Mouse (Mus musculus) hindbrain, embryonic 16.5 days (tissue): ENCODE measurements at regions not wholly inside any gene's neighbourhood (a gene's known extent, or its start where the extent isn't known, plus 50 kb on each side); places are given as distances from the start of the nearest gene placed in this dataset.
A peak's percentile ranks its signal among the peaks of the same experiment; 100 is the strongest.

ENCODE experiments used
- ATAC-seq: fragments of 200-750 bp; cut with Nextera tagmentation; 2 replicates; pipeline ENCODE4 v1.8.0; 2017; ENCODE audit warnings: moderate TSS enrichment, moderate library complexity
- H3K27ac ChIP-seq: fragments of 300-500 bp; sonication (generic); 2 replicates; pipeline ENCODE4 v1.5.1; 2014; ENCODE audit warnings: low read depth, mild to moderate bottlenecking, control low read depth, low read length, moderate library complexity
- H3K27me3 ChIP-seq: fragments of 300-500 bp; sonication (generic); replicated peaks from 2 replicates; pipeline ENCODE4 v1.6.1; 2014; ENCODE audit warnings: low read length; ENCODE audit not compliant: control insufficient read depth, insufficient read depth
- H3K36me3 ChIP-seq: fragments of 300-500 bp; sonication (generic); 2 replicates; pipeline ENCODE4 v1.6.1; 2014; ENCODE audit warnings: mild to moderate bottlenecking, low read length, moderate library complexity, mixed read lengths; ENCODE audit not compliant: control insufficient read depth, insufficient read depth
- H3K4me1 ChIP-seq: fragments of 300-500 bp; sonication (generic); 2 replicates; pipeline ENCODE4 v1.6.1; 2014; ENCODE audit warnings: low read depth, low read length; ENCODE audit not compliant: control insufficient read depth, insufficient read depth
- H3K4me2 ChIP-seq: fragments of 300-500 bp; sonication (generic); 2 replicates; pipeline ENCODE4 v1.6.1; 2014; ENCODE audit warnings: mild to moderate bottlenecking, low read length, control low read depth, moderate library complexity
- H3K4me3 ChIP-seq: fragments of 300-500 bp; sonication (generic); 2 replicates; pipeline ENCODE4 v1.5.1; 2014; ENCODE audit warnings: mild to moderate bottlenecking, low read length, control low read depth, moderate library complexity
- H3K9ac ChIP-seq: fragments of 300-500 bp; sonication (generic); 2 replicates; pipeline ENCODE4 v1.6.1; 2014; ENCODE audit warnings: low read depth, mild to moderate bottlenecking, control low read depth, low read length, moderate library complexity
- H3K9me3 ChIP-seq: fragments of 300-500 bp; sonication (generic); 2 replicates; pipeline ENCODE4 v1.6.1; 2014; ENCODE audit warnings: mild to moderate bottlenecking, low read length, moderate library complexity; ENCODE audit not compliant: control insufficient read depth
- WGBS: fragments of 180-500 bp; shearing (Covaris S2); extraction: QIAGEN DNeasy Blood & Tissue Kit; methylation state at CpG from one replicate; pipeline ENCODE4 v1.1.7; 2014; 5-methylcytosine and 5-hydroxymethylcytosine counted together

- no peaks in the 10 kb centered on the region for H3K27me3 ChIP-seq
- H3K9me3 ChIP-seq: no peaks in the 10 kb centered on the region
- ATAC-seq: no peak
- H3K4me2 ChIP-seq: no peak overlapping the region
- H3K4me1 ChIP-seq: no peaks in the 10 kb centered on the region
- H3K27ac ChIP-seq: no peak overlapping the region
- no peak overlapping the region for H3K4me3 ChIP-seq
- no peak overlapping the region for H3K9ac ChIP-seq
- H3K36me3 ChIP-seq: no peaks in the 10 kb centered on the region
- WGBS: 88% methylated on average over 9 of the region's 9 CpGs
Observed at GRCm38 (mm10) chr9:30581271-30581821, 154.4 kb downstream of the Snx19 start.

- H3K4me2 ChIP-seq: no peak overlapping the region
- H3K9ac ChIP-seq: no peak overlapping the region
- H3K9me3 ChIP-seq: no peaks in the 10 kb centered on the region
- H3K4me1 ChIP-seq: no peaks in the 10 kb centered on the region
- WGBS: 81% methylated on average over 6 of the region's 6 CpGs
- no peaks in the 10 kb centered on the region for H3K36me3 ChIP-seq
- H3K4me3 ChIP-seq: no peak overlapping the region
- ATAC-seq: no peak
- no peak overlapping the region for H3K27ac ChIP-seq
- no peaks in the 10 kb centered on the region for H3K27me3 ChIP-seq
Observed at GRCm38 (mm10) chr9:30580500-30580899, 153.6 kb downstream of the Snx19 start.

- no peak overlapping the region for H3K4me2 ChIP-seq
- 81% methylated on average over 3 of the region's 3 CpGs for WGBS
- ATAC-seq: no peak
Observed at GRCm38 (mm10) chr9:30578213-30578612, 151.3 kb downstream of the Snx19 start.

DNA sequence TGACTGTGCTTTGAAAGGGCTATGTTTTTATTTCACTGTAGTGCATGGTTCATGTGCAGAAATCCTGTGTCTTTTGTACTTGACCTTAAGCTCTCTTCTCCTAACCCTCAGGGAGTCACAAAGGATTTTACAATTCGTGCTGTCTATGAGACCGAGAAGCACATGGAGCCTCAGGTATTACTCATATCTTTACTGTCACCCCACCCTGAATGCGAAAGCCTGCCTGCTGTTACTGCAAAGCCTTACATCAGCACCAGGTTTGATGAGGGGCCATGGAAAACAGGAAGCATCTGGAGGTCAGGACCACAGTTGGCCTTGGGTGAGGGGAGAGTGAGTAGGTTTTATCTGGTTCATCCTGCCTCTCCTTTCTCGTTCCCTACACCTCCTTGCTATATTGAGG lies 150.3 kb downstream of the Snx19 start:
- WGBS: 73% methylated on average over 4 of the region's 4 CpGs
- H3K9ac ChIP-seq: no peak overlapping the region
- H3K4me3 ChIP-seq: no peak overlapping the region
- no peaks in the 10 kb centered on the region for H3K4me1 ChIP-seq
- no peak for ATAC-seq
- H3K27me3 ChIP-seq: no peaks in the 10 kb centered on the region
- H3K4me2 ChIP-seq: no peak overlapping the region
- H3K9me3 ChIP-seq: no peaks in the 10 kb centered on the region
- H3K36me3 ChIP-seq: no peaks in the 10 kb centered on the region
- no peak overlapping the region for H3K27ac ChIP-seq

More at GRCm38 (mm10) chr9:30578213-30578612, 151.3 kb downstream of the Snx19 start:
- Histone ChIP-seq H3K9me3 (no peaks in the 10 kb centered on the region), H3K27me3 (no peaks in the 10 kb centered on the region), H3K9ac (no peak overlapping the region), H3K4me3 (no peak overlapping the region), H3K4me1 (no peaks in the 10 kb centered on the region), H3K27ac (no peak overlapping the region), H3K36me3 (no peaks in the 10 kb centered on the region)

DNA sequence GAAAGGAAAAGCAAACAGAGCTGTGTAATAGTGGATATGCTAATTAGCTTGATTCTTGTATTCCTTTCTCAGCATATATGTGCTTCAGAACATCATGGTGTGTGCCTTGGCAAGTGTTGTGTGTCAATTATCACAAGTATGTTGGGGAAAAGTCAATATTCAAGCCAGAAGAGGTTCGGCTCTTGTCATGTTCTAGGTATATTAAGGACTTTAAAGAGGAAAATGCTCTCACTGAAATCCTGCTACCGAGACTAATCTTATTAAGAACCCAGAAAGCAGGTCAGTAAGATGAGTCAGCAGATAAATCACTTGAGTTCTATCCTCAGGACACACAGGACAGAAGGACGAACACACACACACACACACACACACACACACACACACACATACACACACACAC lies 148.6 kb downstream of the Snx19 start:
- H3K36me3 ChIP-seq: no peaks in the 10 kb centered on the region
- H3K4me3 ChIP-seq: no peak overlapping the region
- no peaks in the 10 kb centered on the region for H3K4me1 ChIP-seq
- ATAC-seq: no peak
- WGBS: 56% methylated on average over 3 of the region's 3 CpGs
- H3K9ac ChIP-seq: no peak overlapping the region
- H3K9me3 ChIP-seq: no peaks in the 10 kb centered on the region
- no peak overlapping the region for H3K4me2 ChIP-seq
- H3K27me3 ChIP-seq: no peaks in the 10 kb centered on the region
- H3K27ac ChIP-seq: no peak overlapping the region

- Histone ChIP-seq H3K4me3 (no peak overlapping the region), H3K4me1 (no peaks in the 10 kb centered on the region), H3K4me2 (no peak overlapping the region), H3K9me3 (no peaks in the 10 kb centered on the region), H3K27ac (no peak overlapping the region), H3K9ac (no peak overlapping the region), H3K27me3 (no peaks in the 10 kb centered on the region), H3K36me3 (no peaks in the 10 kb centered on the region)
- WGBS: 11% methylated on average over 1 of the region's 1 CpGs
- no peak for ATAC-seq
Observed at GRCm38 (mm10) chr9:30573294-30573693, 146.4 kb downstream of the Snx19 start.

- H3K4me1 ChIP-seq: no peaks in the 10 kb centered on the region
- ATAC-seq: peak; percentile 40; the same call in 1 of the 2 replicates
- H3K27ac ChIP-seq: no peak overlapping the region
- no peaks in the 10 kb centered on the region for H3K36me3 ChIP-seq
- 21% methylated on average over 2 of the region's 2 CpGs for WGBS
- H3K9ac ChIP-seq: no peak overlapping the region
- no peak overlapping the region for H3K4me3 ChIP-seq
- H3K27me3 ChIP-seq: no peaks in the 10 kb centered on the region
- no peak overlapping the region for H3K4me2 ChIP-seq
- H3K9me3 ChIP-seq: no peaks in the 10 kb centered on the region
Observed at GRCm38 (mm10) chr9:30571014-30571413, 144.1 kb downstream of the Snx19 start.

DNA sequence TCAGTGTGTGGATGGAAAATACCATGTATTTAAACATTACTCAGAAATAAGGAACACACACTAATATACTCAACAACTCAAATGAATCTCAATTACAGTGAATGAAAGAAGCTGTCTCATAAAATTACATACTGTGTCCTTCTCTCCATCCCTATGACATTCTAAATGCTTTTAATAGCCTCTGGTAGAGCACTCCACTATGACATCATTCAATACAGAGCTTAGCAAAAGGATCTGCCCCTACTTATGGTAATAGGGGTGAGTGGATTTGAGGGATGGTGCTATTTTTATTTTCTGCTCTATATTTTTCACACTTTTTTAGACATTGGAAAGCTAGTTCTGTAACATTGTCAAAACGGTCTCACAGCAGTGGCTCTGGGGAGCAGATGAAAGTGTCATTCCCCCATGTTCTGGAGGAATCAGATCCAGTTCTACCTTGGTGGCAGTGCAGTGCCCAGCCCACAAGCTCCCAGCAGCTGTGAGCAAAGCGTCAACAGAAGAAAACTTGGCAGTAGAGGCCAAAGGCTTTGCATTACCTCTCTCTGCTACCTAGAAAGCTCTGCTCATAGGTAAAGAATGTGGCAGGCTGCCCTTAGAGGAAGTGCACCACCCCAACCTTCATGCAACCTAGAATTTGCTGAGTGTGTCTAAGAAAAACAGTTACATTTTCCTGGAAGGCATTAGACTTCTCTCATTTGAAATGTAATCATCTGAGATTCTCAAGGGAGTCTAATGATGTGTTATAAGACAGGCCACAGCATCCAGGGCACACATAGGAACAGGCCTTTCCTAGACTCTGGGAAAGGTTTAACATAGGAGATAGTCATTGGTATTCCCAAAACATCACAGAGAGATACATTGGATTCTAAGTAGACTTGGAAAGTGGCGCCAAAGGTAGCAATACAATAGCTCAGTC lies 138.1 kb downstream of the Snx19 start:
- WGBS: 92% methylated on average over 3 of the region's 3 CpGs
- H3K36me3 ChIP-seq: no peaks in the 10 kb centered on the region
- H3K4me1 ChIP-seq: no peaks in the 10 kb centered on the region
- H3K9me3 ChIP-seq: no peaks in the 10 kb centered on the region
- H3K4me2 ChIP-seq: no peak overlapping the region
- ATAC-seq: no peak
- H3K27me3 ChIP-seq: no peaks in the 10 kb centered on the region
- no peak overlapping the region for H3K9ac ChIP-seq
- H3K4me3 ChIP-seq: no peak overlapping the region
- H3K27ac ChIP-seq: no peak overlapping the region

- H3K36me3 ChIP-seq: no peaks in the 10 kb centered on the region
- no peak overlapping the region for H3K27ac ChIP-seq
- no peaks in the 10 kb centered on the region for H3K9me3 ChIP-seq
- H3K9ac ChIP-seq: no peak overlapping the region
- H3K4me2 ChIP-seq: no peak overlapping the region
- no peaks in the 10 kb centered on the region for H3K4me1 ChIP-seq
- no peak overlapping the region for H3K4me3 ChIP-seq
- 86% methylated on average over 5 of the region's 5 CpGs for WGBS
- no peak for ATAC-seq
- no peaks in the 10 kb centered on the region for H3K27me3 ChIP-seq
Observed at GRCm38 (mm10) chr9:30563399-30563798, 136.5 kb downstream of the Snx19 start.
